Mouse (Mus musculus) thymus, postnatal 4 days (tissue): Measurements from ENCODE around the gene Gm35315.
"Not testable (repeated sequence)": the region's sequence is repeated elsewhere in the genome, so short reads cannot be mapped to it uniquely, and the experiment has no call there.

Experiments used
- DNase-seq: peaks from one replicate; pipeline ENCODE4 v3.0.0; 2021

The Gm35315 gene

DNA sequence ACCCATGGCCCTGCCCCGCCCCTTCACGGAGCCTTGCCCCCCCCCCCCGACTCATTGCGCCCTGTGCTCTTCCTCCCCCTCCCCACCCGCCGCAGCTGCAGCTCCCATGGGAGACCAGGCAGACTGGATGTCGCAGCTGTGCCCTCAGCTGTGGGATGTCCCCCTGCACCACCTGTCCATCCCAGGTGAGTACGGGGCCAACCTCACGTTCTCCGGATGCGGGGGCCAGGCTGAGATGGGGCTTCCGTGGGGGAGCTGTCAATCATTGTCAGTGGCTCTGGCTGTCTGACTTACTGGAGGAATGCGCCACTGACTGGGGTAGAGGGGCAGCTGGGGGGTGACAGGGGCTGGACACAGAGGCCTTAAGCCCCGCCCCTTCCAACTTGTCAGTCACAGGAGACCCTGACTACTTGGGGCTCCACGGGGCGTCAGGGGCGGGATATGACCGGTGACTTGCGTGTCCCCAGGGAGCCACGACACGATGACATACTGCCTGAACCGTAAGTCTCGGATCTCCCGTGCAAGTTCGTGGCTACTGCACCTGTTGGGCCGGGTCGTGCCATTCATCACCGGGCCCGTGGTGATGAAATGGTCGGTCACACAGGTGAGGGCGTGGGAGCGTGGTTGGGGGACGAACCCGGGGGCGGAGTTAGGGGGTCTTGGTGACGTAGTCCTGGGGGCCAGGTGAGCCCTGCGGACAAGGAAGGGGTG, 6.9 kb upstream of the Gm35315 start:
- peak; percentile 69 for DNase-seq

DNA sequence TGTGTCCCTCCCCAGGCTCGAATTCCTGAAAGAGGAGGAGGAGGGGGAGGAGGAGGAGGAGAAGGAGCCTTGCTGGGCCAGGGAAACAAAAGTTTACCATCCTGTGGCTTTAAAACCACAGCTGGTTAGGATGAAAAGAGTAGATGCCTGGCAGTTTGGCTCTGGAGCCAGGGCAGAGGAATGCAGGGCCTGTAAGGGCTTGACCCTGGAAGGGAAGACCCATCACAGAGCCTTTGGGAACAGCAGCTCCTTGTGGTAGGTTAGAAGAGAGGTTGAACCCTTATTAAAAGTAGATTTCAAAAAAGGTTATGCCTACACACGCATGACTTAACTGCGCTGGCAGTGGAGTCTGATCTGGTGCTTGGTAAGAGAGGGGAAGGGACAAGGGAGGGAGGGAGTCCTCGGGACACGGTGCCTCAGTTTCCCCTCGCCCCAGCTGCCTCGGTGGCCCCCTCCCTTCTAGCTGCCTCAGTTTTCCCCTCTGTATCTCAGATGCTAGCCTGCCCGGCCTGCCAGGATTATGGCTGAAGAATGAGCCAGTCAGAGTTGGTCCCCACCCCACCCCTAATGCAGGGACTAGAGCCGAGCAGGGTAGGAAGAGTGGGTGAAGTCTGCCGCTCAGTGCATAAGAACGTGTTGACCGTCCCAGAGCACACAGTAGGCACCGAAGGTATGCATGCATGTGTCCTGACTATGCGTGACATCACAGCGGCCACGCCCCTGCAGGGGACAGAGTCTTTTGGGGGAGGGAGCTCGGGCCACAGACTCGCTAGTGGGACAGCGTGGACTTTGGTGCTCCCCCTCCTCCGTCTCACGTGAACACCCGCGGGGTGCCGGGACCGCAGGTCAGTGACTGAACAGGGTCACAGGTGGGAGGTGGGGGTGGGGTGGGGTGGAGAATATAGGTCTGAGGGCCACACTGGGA, 5.7 kb upstream of the Gm35315 start, which contains the start of gene Plcxd1:
Gene Plcxd1 (plus strand): TSS at position 314 of the 925 bp plus-strand sequence.
- peak; percentile 45 for DNase-seq

DNA sequence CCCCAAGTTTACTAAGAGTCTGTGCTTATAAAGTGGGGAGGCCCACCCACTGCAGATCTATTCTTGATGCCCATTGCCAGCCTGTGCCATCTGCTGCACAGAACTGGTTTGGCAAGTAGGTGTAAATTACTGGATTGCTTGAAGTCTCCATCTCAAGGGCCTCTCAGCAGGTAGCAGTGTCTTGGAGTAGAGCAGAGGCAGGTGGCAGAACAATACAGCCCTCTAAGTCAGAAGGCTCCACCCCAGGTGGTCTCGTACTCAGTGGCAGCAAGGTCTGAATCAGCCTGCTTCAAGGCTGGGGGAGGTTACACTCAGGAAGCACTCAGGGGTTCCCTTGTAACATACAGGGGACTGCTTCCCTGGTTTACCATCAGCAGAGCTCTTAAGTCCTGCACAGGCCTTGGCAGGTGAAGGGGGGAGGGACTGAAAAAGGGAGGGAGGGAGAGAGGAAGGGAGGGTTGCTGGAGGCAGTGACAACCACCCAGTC, 4.8 kb upstream of the Gm35315 start:
- peak; percentile 47 for DNase-seq

DNA sequence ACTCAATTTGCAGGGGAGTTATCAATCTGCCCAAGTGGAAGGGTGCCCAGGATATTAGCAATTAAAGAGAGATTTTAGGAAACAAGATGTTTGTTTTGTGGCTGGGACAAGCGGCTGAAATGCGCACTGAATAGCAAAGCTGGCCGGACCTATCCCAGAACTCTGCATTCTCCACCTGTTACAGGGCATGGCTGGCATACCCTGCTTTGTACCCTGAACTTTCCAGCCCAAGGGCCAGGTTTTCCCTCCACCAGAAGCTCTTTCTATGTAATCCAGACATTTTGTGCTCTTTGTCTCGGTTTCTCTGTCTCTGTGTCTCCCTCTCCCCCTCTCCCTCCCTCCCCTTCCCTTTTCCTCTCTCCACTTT, 610 bp upstream of the Gm35315 start:
- no peak for DNase-seq

DNA sequence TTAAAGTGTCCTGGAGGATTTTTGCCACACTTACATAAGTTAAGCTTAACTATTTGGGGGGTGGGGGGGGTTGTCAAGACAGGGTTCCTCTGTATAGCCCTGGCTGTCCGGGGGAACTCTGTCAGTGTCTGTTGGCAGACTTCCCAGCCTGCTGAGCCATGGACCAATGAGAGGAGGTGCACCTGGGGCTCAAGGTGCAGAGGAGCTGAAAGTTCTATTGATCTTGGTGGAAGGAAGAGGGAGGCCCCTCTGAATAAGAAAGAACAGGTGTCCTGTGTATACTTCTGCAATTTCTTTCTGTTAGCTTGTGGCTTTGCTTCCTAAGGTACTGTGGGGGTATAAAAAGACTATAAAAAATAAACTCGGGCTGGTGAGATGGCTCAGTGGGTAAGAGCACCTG, 2.7 kb downstream of the Gm35315 start:
- peak; percentile 53 for DNase-seq

DNA sequence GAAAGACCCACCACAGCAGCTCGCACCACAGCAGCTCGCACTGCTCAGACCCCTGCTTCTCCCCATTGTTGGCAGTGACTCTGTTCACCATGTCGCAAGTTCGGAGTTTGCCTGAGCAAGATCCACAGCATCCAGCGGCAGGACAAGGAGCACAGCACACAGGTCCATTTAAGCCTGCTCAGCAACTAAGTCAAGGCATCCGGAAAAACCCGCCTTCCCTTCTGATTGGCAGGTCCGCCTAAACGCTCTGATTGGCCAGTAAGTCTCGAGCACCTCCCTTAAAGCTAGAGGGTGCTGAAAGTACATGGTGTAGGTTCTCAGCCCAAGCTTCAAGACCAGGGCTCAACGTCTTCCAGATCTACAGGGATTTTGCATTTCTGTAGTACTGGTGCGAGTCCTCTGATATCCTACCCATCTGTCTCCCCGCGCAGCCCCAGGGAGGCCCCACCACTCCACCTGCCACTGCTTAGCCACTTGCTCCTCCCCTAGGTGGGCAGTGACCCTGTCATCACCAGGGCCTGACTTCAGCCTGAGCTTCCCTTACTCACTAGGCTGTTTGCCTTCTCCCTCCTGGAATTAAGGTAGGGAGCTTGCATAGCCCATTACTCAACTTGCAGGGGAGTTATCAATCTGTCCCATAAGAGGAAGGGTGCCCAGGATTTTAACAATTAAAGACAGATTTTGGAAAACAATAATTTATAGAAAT, 7.9 kb downstream of the Gm35315 start:
- no peak for DNase-seq

DNA sequence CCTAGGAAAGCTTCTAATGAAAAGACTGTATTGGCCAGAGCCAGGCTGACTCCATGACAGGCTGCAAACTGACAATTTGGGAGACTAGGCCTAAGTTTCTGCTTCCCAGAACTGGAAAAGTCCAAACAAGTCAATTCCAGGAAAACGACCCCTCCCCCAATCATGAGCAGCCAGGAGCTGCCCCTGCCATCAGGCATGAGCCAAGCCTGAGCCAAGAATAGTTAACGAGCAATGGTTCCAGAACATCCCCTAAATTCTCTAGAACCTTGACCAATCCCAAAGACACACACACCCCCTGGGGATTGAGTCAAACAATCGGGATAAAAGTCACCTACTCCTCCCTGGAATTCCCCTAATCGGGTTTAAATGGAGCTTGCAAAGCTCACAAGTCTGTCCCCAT, 11.3 kb downstream of the Gm35315 start:
- DNase-seq, result no peak

DNA sequence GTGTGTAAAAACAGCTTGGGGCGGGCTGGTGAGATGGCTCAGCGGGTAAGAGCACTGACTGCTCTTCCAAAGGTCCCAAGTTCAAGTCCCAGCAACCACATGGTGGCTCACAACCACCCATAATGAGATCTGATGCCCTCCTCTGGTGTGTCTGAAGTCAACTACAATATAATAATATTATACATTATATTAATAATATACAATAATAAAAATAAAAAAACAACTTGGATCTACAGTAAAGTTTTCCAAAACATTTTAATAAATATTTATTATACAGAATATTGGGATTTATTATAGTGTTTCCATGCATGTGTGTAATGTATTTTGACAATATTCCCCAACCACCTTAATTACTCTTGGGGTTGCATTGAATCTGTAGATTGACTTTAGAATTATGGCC, 21.8 kb downstream of the Gm35315 start, which contains the start of gene Gm17655:
Gene Gm17655 (minus strand): TSS at position 101 of the 400 bp plus-strand sequence.
- not testable (repeated sequence) for DNase-seq

DNA sequence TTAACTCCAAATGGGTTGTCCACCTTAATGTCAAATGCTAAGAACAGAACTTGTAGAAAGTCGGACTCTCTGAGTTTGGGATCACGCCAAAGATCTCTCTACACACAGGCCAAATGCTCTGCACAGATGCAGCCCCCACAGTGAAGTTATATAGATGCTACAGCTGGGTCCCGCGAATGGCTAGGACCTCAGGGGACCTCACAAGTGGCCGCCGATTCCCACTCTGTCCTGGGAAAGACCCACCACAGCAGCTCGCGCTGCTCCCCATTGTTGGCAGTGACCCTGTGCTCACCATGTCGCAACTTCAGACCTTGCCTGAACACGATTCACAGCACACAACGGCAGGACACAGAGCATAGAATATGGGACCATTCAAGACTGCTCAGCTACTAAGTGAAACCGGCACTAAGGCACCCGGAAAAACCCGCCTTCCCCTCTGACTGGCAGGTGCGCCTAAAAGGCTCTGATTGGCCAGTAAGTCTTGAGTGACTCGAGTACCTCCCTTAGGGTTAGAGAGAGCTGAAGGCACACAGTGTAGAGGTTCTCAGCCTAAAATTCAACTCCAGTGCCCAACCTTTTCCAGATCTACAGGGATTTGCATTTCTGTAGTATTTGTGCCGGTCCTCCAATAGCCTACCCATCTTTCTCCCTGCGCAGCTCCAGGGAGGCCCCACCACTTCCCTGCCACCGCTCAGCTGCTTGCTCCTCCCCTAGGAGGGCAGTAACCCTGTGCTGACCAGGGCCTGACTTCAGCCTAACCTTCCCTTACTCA, 36.4 kb downstream of the Gm35315 start:
- DNase-seq, result peak; percentile 83
